Mouse (Mus musculus): Measurements from ENCODE around the gene Dnajc21.

Gene Dnajc21

DNA sequence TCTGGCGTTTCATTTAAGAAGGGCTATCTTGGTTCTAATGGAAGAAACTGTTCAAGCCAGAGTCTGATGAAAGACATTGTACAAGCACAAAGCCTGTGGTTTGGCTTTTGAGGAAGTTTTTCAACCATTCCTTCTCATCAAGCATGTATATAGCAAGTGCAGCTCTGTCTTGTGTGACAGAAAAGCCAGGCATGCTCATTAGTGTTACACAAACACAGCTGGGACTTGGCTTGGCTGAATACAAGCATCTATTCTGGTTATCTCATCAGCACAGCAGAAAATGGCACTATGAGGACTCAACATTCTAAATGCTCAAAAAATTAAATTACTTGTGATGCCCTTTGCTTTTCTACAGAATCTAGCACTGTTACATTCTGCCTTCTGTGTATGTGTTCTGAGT, 33.4 kb downstream of the Dnajc21 start:
- DNase-seq, result no peak

DNA sequence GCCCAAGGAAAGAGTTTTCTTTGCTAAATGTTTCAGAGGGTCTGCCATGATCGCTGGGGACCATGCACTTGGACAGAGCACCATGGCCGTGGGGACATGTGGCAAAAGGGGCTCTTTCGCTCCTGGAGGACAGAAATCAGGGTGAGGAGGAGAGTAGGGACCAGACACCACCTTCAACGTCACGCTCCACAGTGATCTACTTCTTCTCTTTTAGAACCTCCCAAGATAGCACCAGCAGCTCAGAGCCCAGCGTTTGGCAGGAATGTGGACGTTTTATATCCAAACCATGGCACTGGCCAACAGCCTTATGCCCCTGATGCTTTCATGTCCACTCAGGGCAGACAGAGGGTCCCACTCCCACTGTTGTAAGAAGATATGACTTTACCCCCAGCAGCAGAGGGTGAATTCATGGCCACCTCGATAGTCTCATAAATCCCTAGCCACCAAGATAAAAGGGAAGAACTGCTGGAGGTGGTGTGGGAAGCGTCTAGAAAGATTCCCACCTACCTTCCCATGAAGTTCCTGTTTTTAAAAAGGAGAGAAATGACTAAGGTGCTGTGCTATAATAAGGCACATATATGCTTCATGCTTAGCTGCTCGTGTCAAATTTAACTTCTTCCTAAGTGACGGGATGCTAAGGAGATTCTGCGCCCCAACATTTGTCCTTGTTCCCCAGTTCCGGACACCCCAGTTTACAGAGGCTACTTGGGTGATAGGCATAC, 43.6 kb downstream of the Dnajc21 start:
- DNase-seq, result no peak

DNA sequence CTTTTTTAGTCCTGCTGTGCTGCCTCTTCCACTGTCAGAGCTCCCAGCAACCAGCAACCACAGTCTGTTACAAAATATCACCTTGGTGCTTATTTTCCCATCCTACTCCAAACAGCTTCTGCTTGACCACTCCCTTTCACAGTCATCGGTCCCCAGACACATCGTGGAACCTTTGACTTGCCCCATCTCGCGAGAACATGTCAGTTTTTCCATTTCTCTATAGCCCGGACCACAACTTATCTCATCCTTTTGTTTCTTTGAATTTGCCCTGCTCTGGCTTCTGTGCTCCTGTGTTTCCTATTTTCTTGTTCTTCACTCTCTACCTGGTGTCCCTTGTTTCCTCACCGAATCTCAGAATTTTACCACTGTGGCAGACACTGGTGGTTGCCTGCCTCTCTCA, 44.2 kb downstream of the Dnajc21 start:
- no peak for DNase-seq

DNA sequence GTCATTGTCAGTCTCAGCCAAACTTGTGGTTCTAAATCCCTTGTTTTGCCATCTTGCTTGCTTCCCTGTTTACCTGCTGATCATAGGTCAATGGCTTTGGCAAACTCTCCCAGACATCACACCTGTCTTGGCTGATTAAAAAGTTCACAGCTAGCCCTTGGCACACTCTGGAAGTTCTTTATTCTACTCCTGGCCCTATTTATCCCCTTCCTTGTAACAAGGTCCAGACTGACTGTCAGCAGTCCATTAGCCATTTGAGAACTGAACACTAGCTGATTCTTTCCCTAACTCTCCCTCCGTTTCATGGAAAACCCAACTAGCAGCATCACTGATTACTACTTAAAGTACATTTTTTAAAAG, 48.6 kb downstream of the Dnajc21 start:
- DNase-seq, result no peak

DNA sequence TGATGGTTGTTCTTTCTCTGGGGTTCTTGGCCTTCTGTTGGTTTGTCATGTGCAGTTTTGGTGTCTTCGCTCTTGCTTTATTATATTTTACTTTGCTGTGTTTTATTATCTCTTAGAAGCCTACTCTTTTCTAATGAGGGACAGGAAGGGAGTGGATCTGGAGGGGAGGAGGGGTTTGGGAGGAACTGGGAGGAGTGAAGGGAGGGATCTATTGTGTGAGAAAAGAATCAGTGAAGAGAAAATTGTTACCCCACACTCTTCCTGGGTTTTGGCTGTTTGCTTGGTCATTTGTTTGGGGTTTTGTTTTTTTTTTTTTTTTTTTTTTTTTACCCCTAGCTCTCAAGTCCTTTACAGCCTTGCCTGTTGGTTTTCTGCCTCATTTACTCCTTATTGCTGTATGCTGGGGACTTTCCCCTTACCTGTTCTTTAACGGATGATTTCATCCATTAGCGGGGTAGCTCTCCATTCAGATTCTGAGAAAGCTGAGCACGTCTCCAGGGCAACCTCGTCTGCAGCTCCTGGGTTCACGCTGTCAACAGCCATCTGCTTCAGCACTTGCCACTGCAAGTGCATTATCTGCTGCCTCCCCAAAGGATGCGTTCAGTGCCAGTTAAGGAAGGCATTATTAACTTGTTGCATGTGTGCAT, 49.1 kb downstream of the Dnajc21 start:
- no peak for DNase-seq

DNA sequence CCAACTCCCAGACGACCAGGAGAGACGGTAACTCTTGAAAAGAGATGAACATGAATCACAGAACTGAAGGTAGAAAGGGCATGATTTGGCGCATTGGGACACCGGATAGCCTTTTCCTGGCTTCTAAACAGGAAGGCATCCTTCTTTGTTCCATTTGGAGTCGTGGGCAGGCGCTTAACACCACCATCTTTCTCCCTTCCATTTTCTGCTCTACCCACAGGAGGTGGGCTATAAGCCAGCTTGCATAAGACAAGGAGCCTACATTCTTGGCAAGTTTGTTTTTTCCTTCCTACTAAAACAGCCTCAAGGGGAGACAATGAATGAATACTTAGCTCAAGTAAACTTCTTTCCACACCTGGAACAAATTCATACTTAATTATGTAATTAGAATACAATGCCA, 56.7 kb downstream of the Dnajc21 start:
- no peak for DNase-seq

DNA sequence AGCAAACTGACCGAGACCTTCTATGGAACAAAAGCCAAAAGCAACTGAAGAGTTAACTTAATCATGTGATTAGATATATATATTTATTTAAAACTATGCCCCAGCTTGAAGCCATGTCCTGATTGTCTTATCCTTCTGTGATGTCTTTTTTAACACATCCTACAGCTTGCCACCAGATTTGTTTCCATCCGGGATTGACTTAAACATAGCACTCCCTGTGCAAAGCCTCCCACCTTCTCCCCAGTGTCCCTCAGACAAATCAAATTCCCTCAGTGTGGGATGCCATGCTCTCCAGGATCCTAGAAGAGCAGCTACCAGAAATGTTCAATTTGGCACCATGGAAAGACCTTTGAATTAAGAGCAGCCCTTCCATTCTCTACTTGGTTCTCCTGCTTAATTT, 59.4 kb downstream of the Dnajc21 start:
- DNase-seq, result no peak

DNA sequence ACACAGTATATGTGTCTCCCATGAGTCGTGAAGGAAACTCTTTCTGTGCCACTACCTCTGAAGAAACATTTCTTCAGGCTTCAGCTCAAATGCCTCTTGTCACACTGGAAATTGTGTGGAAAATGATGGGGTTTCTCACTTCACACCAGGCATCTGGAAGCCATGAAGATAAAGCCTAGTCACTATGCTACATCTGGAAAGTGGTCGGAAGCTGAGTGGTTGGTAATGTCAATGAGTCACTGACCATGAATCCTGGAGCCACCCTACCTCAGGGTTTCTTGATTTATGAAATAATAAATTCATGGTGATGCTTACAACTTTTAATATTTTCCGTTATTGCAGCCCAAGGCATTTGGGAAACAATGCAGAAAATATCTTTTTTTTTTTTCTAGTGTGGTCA, 60.5 kb downstream of the Dnajc21 start:
- no peak for DNase-seq

DNA sequence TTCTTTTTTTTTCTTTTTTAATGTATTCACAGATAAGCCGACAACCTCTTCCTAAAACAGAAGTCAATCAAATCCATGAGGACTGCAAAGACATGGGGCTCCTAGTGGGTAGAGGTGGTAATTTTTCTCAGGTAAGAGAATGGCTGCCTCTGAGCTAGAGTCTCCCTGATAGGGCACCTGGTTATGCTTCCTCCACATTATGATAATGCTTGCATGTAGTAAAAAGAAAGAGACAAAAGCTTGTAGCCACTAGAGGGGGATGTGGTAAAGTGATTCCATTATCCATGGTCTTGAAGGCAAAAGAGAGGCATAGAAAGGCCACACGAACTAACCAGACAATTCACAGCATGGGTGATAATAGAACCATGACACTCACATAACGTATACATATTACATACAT, 69.9 kb downstream of the Dnajc21 start:
- no peak for DNase-seq

DNA sequence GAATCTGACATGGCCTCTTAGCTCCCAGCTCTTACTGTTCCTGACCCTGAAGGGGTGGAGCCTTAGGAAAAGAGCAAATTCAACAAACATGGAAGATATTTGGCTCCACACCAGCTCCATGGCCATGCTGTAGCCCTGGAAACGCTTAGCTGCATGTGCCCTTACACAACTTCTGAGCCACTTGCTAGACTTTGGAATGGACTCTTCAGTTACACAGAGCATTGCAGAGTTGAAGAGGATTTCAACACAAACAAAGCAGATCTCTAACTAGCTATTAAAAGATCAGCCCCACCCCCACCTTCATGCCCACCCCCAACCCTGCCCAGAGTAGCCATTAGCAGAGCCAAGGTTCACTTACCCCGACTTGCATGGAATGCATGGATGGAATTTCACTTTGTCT, 70.5 kb downstream of the Dnajc21 start:
- DNase-seq, result no peak

All from thymus, adult 18-20 months (tissue).